Mouse (Mus musculus) forebrain, embryonic 10.5 days (tissue): ENCODE results near the gene Gm21976. TPM values are rescaled to one million over a fixed set of nuclear protein-coding genes. Genes with fewer than 3 reads are reported as not detected.
A peak's percentile ranks its signal among the peaks of the same experiment; 100 is the strongest.

Experiments used
- DNase-seq: peaks from one replicate; pipeline ENCODE4 v3.0.0-alpha.2; 2017; ENCODE audit warnings: low spot score; ENCODE audit errors: extremely low spot score
- H3K27ac ChIP-seq: fragments of 300-500 bp; sonication (generic); 2 replicates; pipeline ENCODE4 v1.5.1; 2016; ENCODE audit warnings: mild to moderate bottlenecking
- H3K27me3 ChIP-seq: fragments of 300-500 bp; sonication (generic); 2 replicates; pipeline ENCODE4 v1.6.1; 2016; ENCODE audit warnings: mild to moderate bottlenecking; ENCODE audit not compliant: poor library complexity, severe bottlenecking
- H3K36me3 ChIP-seq: fragments of 300-500 bp; sonication (generic); replicated peaks from 2 replicates; pipeline ENCODE4 v1.6.1; 2016; ENCODE audit warnings: mild to moderate bottlenecking, moderate library complexity
- H3K4me1 ChIP-seq: fragments of 300-500 bp; sonication (generic); 2 replicates; pipeline ENCODE4 v1.6.1; 2016
- H3K4me3 ChIP-seq: fragments of 300-500 bp; sonication (generic); 2 replicates; pipeline ENCODE4 v1.5.1; 2016; ENCODE audit warnings: mild to moderate bottlenecking, moderate library complexity
- H3K9me3 ChIP-seq: fragments of 300-500 bp; sonication (generic); 2 replicates; pipeline ENCODE4 v1.6.1; 2016; ENCODE audit warnings: mild to moderate bottlenecking, moderate library complexity
- WGBS: fragments of 180-500 bp; shearing (Covaris S2); methylation state at CpG from one replicate; pipeline ENCODE4 v1.1.7; 2016; 5-methylcytosine and 5-hydroxymethylcytosine counted together
- polyA plus RNA-seq: library from polyadenylated mRNA; unstranded; fragments of >200 nt; fragmentation: Nextera tagmentation; extraction: Ambion mirVana; gene quantifications from 2 replicates; pipeline ENCODE4 v1.2.1, GENCODE M21; 2016

The Gm21976 gene
- polyA plus RNA-seq, 1 experiment from 2014 or later, result not detected

DNA sequence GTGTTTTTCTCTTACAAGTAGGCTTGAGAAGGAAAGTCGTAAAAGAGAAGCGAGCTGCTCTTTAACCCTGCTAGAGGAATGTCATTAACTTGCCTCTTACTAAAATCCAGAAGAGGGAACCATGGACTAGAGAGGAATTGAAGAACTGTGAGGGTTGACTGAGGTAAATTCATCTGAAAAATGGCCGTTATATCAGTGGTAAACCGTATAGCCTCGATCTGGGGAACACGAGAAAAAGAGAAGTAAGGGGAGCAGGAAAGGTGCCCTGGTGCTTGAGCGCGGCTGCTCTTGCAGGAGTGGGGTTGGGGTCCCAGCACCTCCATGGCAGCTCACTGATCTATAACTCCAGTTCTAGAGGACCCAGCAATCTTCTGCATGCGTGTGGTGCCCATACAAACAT is 5.7 kb upstream of the Gm21976 start:
- H3K9me3 ChIP-seq, result no peaks in the 10 kb centered on the region
- peaks cover 56% of the 10 kb centered on the region for H3K36me3 ChIP-seq
- no peaks in the 10 kb centered on the region for H3K27me3 ChIP-seq
- H3K4me1 ChIP-seq, result no peaks in the 10 kb centered on the region
- no peak for DNase-seq
- 94% methylated on average over 9 of the region's 9 CpGs for WGBS
- no peak overlapping the region for H3K27ac ChIP-seq
- no peak overlapping the region for H3K4me3 ChIP-seq

DNA sequence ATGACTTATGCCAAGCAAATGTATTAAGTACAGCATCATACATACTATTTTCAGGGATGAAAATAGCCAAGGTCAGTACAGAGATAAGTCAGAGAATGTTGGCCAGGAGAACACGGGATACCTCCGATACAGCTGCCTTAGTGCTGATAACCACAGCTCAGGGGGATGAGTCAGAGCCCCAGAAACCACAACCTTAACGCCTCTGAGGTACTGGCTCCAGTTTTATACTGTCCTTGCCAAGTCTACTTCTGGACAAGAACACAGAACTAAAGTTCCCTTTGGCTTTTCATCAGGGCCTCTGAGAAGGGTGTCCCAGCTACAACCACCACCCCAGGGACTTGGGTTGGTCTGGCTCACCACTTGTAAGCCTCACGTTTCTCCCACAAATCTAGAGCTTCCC is 4.0 kb upstream of the Gm21976 start:
- Histone ChIP-seq H3K27ac (no peak overlapping the region), H3K4me3 (no peak overlapping the region), H3K9me3 (no peaks in the 10 kb centered on the region), H3K27me3 (no peaks in the 10 kb centered on the region), H3K4me1 (no peaks in the 10 kb centered on the region), H3K36me3 (peaks cover 48% of the 10 kb centered on the region)
- 85% methylated on average over 4 of the region's 4 CpGs for WGBS
- DNase-seq, result no peak

DNA sequence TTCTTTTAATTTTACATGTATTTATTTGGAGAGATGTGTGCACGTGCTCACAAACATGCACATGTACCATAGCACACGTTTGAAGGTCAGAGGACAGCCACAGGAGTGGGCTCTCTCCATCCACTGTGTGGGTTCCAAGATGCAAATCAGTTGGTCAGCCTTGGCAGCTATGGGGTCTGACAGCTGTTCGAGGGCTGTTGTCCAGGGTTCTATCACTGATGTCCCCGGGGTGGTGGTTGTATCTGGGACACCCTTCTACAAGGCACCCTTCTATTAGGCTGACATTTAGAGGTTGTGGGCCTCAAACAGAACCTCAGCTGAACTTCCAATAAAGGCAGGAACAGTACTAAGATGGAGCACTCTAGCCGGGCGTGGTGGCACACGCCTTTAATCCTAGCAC is 3.4 kb upstream of the Gm21976 start:
- no peaks in the 10 kb centered on the region for H3K4me1 ChIP-seq
- no peak overlapping the region for H3K27ac ChIP-seq
- no peaks in the 10 kb centered on the region for H3K9me3 ChIP-seq
- WGBS, result 92% methylated on average over 7 of the region's 7 CpGs
- H3K4me3 ChIP-seq, result no peak overlapping the region
- no peaks in the 10 kb centered on the region for H3K27me3 ChIP-seq
- DNase-seq, result no peak
- peaks cover 42% of the 10 kb centered on the region for H3K36me3 ChIP-seq

DNA sequence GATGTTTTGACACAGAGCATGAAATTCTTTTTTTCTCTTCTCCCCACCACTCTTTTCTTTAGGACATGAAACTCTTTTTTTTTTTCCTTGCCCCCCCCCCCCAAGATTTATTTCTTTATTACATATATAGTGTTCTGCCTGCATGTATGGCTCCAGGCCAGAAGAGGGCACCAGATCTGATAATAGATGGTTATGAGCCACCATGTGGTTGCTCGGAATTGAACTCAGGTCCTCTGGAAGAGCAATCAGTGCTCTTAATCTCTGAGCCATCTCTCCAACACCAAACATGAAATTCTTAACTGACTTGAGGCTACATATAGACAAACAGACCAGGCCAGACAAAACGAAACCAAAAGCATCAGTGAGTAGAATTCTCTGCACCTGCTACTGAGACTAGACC is 2.2 kb upstream of the Gm21976 start:
- Histone ChIP-seq H3K9me3 (no peaks in the 10 kb centered on the region), H3K4me3 (no peak overlapping the region), H3K36me3 (peaks cover 29% of the 10 kb centered on the region), H3K27ac (no peak overlapping the region), H3K4me1 (no peaks in the 10 kb centered on the region), H3K27me3 (no peaks in the 10 kb centered on the region)
- no peak for DNase-seq
- WGBS, result 83% methylated on average over 2 of the region's 2 CpGs

DNA sequence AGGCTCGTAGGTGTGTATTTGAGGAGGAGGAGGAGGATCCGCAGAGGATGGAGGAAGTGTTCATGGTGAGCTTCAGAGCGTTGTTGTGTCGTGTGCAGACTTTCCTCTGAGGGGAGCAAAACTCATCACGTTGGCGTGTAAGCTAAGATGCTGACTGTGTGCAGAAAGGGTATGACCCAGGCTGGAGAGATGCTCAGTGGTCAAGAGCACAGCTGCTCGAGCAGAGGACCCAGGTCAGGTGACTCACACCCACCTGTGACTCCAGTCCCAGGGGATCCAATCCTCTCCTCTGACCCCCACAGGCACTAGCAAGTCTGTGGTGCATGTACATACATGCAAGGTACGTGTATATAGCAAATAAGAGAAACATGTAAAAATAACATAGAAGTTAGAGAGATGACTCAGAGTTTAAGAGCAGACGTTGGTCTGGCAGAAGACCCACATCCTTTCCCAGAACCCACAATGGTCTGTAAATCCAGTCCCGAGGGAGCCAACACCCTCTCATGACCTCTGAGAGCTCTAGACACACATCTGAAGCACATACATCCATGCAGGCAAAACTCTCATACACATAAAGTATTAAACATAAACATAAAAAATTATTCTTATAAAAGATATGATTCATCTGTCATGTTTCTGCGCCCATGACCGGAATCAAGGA is 1.4 kb downstream of the Gm21976 start:
- H3K9me3 ChIP-seq, result no peaks in the 10 kb centered on the region
- WGBS, result 82% methylated on average over 12 of the region's 12 CpGs
- no peaks in the 10 kb centered on the region for H3K36me3 ChIP-seq
- H3K27ac ChIP-seq, result no peak overlapping the region
- no peak for DNase-seq
- no peaks in the 10 kb centered on the region for H3K4me1 ChIP-seq
- no peak overlapping the region for H3K4me3 ChIP-seq
- H3K27me3 ChIP-seq, result no peaks in the 10 kb centered on the region

DNA sequence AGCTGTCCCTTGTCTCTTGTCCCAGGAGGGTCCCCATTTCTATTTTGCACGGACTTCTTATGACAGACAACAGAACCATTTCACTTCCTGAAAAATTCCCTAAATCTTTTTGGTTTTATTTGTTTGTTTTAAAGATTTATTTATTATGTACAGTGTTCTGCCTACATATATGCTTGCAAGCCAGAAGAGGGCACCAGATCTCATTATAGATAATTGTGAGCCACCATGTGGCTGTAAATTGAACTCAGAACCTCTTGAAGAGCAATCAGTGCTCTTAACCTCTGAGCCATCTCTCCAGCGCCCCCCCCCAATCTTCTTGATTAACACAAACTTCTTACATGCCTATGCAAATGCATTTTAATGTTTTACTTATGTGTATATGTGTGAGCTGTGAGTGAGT is 11.0 kb downstream of the Gm21976 start:
- Histone ChIP-seq H3K27ac (no peak overlapping the region), H3K27me3 (no peaks in the 10 kb centered on the region)

DNA sequence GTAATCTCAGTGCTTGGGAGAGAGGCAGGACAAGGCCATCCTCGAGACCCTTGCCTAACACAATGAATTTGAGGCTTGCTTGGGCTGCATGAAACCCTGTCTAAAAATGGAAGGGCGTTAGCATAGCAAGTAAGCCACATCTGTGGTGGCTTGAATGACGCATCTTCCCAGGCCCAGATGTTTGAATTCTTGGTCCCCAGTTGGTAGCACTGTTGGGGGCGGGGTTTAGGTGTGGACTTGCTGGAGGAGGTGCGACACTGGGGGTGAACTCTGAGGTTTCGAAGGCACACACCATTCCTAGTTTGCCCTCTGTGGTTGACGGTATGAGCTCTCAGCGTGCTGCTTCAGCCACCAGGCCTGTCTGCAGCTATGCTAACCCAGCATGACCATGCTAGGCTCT is 12.0 kb downstream of the Gm21976 start:
- Histone ChIP-seq H3K27ac (no peak overlapping the region), H3K4me1 (no peaks in the 10 kb centered on the region; the same call in 1 of the 2 replicates), H3K4me3 (no peak overlapping the region), H3K27me3 (no peaks in the 10 kb centered on the region), H3K36me3 (no peaks in the 10 kb centered on the region), H3K9me3 (no peaks in the 10 kb centered on the region)
- WGBS, result 89% methylated on average over 8 of the region's 8 CpGs
- DNase-seq, result no peak

More for the DNA sequence above, 11.0 kb downstream of the Gm21976 start:
- Histone ChIP-seq H3K4me3 (no peak overlapping the region), H3K9me3 (no peaks in the 10 kb centered on the region), H3K36me3 (no peaks in the 10 kb centered on the region), H3K4me1 (no peaks in the 10 kb centered on the region; the same call in 1 of the 2 replicates)
- WGBS, result 50% methylated on average over 2 of the region's 2 CpGs
- DNase-seq, result no peak

DNA sequence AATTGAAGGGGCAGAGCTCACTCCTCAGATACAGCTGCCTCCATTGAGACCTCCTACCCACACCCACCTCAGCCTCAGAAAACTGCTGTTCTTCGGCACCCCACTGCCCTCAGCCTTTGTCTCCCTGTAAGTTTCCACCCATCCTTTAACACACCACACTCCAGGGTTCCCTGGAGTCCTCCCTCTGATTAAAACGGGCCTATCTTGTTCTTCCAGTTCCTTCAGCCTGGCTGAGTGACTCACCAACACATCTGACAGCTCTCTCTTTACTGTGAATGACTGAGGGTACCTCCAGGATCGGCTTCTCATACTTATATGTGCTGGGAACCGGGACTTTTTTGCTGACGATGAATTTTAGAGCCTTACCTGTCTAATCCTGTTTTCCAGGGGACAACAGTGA is 16.4 kb downstream of the Gm21976 start:
- H3K27ac ChIP-seq, result no peak overlapping the region
- no peak overlapping the region for H3K4me3 ChIP-seq
- H3K27me3 ChIP-seq, result no peaks in the 10 kb centered on the region
- no peak for DNase-seq
- WGBS, result 52% methylated on average over 5 of the region's 5 CpGs
- H3K9me3 ChIP-seq, result no peaks in the 10 kb centered on the region
- H3K4me1 ChIP-seq, result peaks cover 2% of the 10 kb centered on the region; the same call in 1 of the 2 replicates
- H3K36me3 ChIP-seq, result no peaks in the 10 kb centered on the region

DNA sequence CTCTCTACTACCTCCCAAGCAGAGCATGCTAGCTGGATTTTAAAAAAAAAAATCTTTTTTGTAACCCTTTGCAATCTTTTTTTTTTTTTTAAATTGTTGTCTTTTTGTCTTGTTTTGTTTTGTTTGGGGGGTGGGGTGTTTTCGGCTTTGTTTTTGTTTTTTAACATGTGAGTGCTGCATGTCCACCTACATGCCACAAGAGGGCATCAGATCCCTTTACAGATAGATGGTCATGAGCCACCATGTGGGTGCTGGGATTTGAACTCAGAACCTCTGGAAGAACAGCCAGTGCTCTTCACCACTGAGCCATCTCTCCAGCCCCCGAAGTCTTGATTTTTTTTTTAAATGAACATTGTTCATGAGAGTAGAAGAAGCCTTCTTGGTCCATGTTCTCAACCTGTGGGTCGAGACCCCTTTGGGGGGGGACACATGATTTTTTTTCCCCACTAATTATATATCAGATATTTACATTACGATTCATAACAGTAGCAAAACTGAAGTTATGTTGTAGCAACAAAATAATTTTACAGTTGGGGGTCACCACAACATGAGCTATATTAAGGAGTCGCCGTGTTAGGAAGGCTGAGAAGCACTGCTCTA is 18.3 kb downstream of the Gm21976 start:
- H3K27ac ChIP-seq, result no peak overlapping the region
- H3K4me3 ChIP-seq, result no peak overlapping the region
- H3K4me1 ChIP-seq, result 0 out of 2 replicates have a peak, but pooled peaks cover 2% of the 10 kb centered on the region
- no peaks in the 10 kb centered on the region for H3K9me3 ChIP-seq
- DNase-seq, result no peak
- no peaks in the 10 kb centered on the region for H3K36me3 ChIP-seq
- H3K27me3 ChIP-seq, result no peaks in the 10 kb centered on the region
- whole genome bisulfite sequencing, result 90% methylated on average over 6 of the region's 6 CpGs

DNA sequence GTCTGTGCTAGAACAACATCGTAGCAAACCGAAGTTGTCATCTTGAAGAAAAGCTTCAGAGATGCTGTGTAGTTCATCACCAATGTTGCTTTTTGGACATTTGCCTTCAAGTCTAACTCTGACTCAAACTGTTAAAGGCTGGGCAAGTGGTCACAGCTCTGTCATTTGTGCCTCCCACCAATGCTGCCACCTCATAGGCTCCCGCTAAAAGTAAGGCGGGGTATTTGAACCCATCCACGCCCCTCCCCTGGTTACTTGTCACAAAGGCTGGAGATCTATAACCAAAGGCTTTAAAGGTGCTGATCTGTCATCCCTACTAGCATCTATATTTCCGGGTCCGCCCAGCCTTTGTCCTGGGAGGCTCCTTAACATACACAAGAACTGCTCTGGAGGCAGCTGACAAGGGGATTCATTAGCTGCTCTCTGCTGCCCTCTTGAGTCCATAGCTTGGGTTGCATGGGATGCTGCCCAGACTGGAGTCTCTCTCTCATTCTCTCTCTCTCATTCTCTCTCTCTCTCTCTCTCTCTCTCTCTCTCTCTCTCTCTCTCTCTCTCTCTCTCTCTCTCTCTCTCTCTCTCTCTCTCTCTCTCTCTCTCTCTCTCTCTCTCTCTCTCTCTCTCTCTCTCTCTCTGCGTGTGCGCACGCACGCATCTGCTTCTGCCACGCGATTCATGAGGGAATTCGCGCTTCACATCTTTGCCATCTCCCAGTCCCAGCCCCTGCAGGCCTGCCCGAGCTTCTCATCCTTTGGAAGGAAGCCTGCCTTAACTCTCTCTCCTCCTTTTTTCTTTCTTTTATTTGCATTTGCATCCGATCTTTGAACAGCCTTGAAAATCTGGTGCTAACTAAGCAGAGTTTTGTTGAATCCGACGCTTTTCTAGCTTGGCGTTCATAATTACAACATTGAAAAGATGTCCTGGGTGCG is 19.4 kb downstream of the Gm21976 start:
- H3K4me3 ChIP-seq, result peak overlapping the region; percentile 13; the same call in 1 of the 2 replicates
- H3K27ac ChIP-seq, result peak overlapping the region; percentile 66

DNA sequence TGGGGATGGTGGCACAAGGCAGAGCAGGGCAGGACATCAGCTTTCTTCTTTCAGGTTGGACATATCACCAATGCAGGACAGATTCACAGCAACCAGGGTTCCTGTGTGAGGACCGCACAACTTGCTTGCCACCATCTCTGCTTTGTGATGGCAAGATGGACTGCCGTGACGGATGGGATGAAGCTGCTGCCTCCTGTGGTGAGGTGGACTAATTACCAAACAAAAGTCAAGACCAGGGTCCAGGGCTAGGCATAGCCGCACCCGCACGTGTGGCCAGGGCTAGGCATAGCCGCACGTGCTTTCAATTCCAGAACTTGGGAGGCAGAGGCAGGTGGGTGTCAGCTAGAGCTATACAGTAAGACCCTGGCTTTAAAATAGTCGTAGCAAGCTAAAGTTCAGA is 25.6 kb downstream of the Gm21976 start:
- no peaks in the 10 kb centered on the region for H3K27me3 ChIP-seq
- no peaks in the 10 kb centered on the region for H3K4me1 ChIP-seq
- WGBS, result 93% methylated on average over 9 of the region's 9 CpGs
- no peak for DNase-seq
- H3K27ac ChIP-seq, result no peak overlapping the region
- no peak overlapping the region for H3K4me3 ChIP-seq
- no peaks in the 10 kb centered on the region for H3K9me3 ChIP-seq
- peaks cover 29% of the 10 kb centered on the region for H3K36me3 ChIP-seq

More for the DNA sequence above, 19.4 kb downstream of the Gm21976 start:
- DNase-seq, result peak; percentile 80
- Histone ChIP-seq H3K9me3 (no peaks in the 10 kb centered on the region), H3K27me3 (no peaks in the 10 kb centered on the region), H3K4me1 (0 out of 2 replicates have a peak, but pooled peaks cover 2% of the 10 kb centered on the region), H3K36me3 (no peaks in the 10 kb centered on the region)
- WGBS, result 58% methylated on average over 21 of the region's 21 CpGs

DNA sequence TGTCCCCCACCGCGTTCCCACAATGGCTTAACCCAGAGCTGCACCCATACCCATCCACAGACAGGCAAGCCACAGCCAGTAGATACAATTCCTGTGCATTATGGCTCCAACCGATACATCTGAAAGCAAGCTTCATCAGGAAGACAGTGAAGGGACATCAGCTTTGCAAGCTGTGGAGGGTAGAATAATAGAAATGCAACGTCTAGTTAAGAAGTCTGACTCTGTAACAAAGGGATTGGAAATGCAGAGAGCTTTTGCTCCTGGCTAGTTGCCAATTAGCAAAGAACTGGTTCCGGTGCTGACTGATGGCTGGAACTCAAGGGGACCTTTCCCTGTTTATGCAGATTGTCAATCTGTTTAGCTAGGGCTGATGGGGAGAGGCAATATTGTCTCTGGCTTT is 26.7 kb downstream of the Gm21976 start:
- 58% methylated on average over 5 of the region's 5 CpGs for WGBS
- no peak for DNase-seq
- Histone ChIP-seq H3K9me3 (no peaks in the 10 kb centered on the region), H3K27me3 (no peaks in the 10 kb centered on the region), H3K27ac (no peak overlapping the region), H3K4me3 (no peak overlapping the region), H3K36me3 (peaks cover 40% of the 10 kb centered on the region), H3K4me1 (no peaks in the 10 kb centered on the region)
